Mouse (Mus musculus) heart, embryonic 10.5 days (tissue): ENCODE measurements around the gene Gm40193. TPM values are rescaled to one million over a fixed set of nuclear protein-coding genes. Genes with fewer than 3 reads are reported as not detected.
"Not testable (repeated sequence)": the region's sequence is repeated elsewhere in the genome, so short reads cannot be mapped to it uniquely, and the experiment has no call there.

ENCODE experiments used
- DNase-seq: peaks from one replicate; pipeline ENCODE4 v3.0.0-alpha.2; 2017; ENCODE audit warnings: low spot score
- H3K27ac ChIP-seq: fragments of 300-500 bp; sonication (generic); 2 replicates; pipeline ENCODE4 v1.5.1; 2016; ENCODE audit warnings: mild to moderate bottlenecking
- H3K27me3 ChIP-seq: fragments of 300-500 bp; sonication (generic); 2 replicates; pipeline ENCODE4 v1.6.1; 2016; ENCODE audit warnings: mild to moderate bottlenecking; ENCODE audit not compliant: poor library complexity, insufficient read depth, severe bottlenecking
- H3K36me3 ChIP-seq: fragments of 300-500 bp; sonication (generic); 2 replicates; pipeline ENCODE4 v1.6.1; 2016; ENCODE audit warnings: mild to moderate bottlenecking, moderate library complexity
- H3K4me1 ChIP-seq: fragments of 300-500 bp; sonication (generic); 2 replicates; pipeline ENCODE4 v1.6.1; 2016; ENCODE audit warnings: mild to moderate bottlenecking
- H3K4me3 ChIP-seq: fragments of 300-500 bp; sonication (generic); 2 replicates; pipeline ENCODE4 v1.5.1; 2016; ENCODE audit warnings: mild to moderate bottlenecking, moderate library complexity
- H3K9me3 ChIP-seq: fragments of 300-500 bp; sonication (generic); 2 replicates; pipeline ENCODE4 v1.6.1; 2016; ENCODE audit warnings: mild to moderate bottlenecking, moderate library complexity
- WGBS: fragments of 180-500 bp; shearing (Covaris S2); methylation state at CpG from one replicate; pipeline ENCODE4 v1.1.7; 2016; 5-methylcytosine and 5-hydroxymethylcytosine counted together
- polyA plus RNA-seq: library from polyadenylated mRNA; unstranded; fragments of >200 nt; fragmentation: Nextera tagmentation; extraction: Ambion mirVana; gene quantifications from 2 replicates; pipeline ENCODE4 v1.2.1, GENCODE M21; 2016

Gene Gm40193
- polyA plus RNA-seq, 1 experiment from 2014 or later, result not detected

GRCm38 (mm10) chr11:70531065-70531464 lies 1.7 kb downstream of the Gm40193 start:
- 69% methylated on average over 2 of the region's 2 CpGs for WGBS
- not testable (repeated sequence) for H3K9me3 ChIP-seq, DNase-seq, H3K27ac ChIP-seq, H3K4me1 ChIP-seq, H3K27me3 ChIP-seq, H3K4me3 ChIP-seq
- H3K36me3 ChIP-seq, result peaks cover 26% of the 10 kb centered on the region

GRCm38 (mm10) chr11:70528610-70529009 lies 4.1 kb downstream of the Gm40193 start:
- WGBS, result 84% methylated on average over 7 of the region's 7 CpGs
- DNase-seq, result no peak
- Histone ChIP-seq H3K9me3 (no peaks in the 10 kb centered on the region), H3K27me3 (no peaks in the 10 kb centered on the region), H3K36me3 (peaks cover 27% of the 10 kb centered on the region), H3K27ac (no peak overlapping the region), H3K4me3 (no peak overlapping the region), H3K4me1 (peaks cover 10% of the 10 kb centered on the region)

DNA sequence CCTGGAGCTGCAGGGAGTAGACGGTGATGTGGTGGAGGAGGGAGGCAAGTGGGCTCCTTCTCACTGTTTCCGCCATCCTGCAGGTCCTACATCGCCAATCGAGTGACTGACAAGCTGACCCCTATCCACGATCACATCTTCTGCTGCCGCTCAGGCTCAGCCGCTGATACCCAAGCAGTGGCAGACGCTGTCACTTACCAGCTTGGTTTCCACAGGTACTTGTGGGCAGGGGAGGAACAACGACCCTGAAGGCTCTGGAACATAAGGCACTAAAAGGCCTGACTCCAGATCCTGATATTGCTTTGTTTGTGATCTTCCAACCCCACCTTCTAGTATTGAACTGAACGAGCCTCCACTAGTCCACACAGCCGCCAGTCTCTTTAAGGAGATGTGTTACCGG lies 6.5 kb downstream of the Gm40193 start:
- H3K9me3 ChIP-seq, result no peaks in the 10 kb centered on the region
- peaks cover 10% of the 10 kb centered on the region for H3K4me1 ChIP-seq
- peak overlapping the region; percentile 89 for H3K4me3 ChIP-seq
- WGBS, result 88% methylated on average over 12 of the region's 12 CpGs
- no peaks in the 10 kb centered on the region for H3K27me3 ChIP-seq
- H3K27ac ChIP-seq, result peak overlapping the region; percentile 90; the same call in 1 of the 2 replicates
- H3K36me3 ChIP-seq, result peaks cover 27% of the 10 kb centered on the region
- no peak for DNase-seq

- no peak for DNase-seq
These were observed 7.0 kb downstream of the Gm40193 start for GRCm38 (mm10) chr11:70525726-70526125.

GRCm38 (mm10) chr11:70525184-70525678 lies 7.5 kb downstream of the Gm40193 start, which contains the start of gene Psmb6:
TSS of gene Psmb6 (plus strand) at chr11:70525367.
- Histone ChIP-seq H3K4me3 (peak within 1 kb of the TSS; percentile 89), H3K4me1 (peaks cover 15% of the 10 kb centered on the region), H3K9me3 (no peaks in the 10 kb centered on the region), H3K27ac (peak within 1 kb of the TSS; percentile 90), H3K27me3 (no peaks in the 10 kb centered on the region), H3K36me3 (peaks cover 27% of the 10 kb centered on the region)
- WGBS, result 0% methylated on average over 25 of the region's 26 CpGs
- peak; percentile 99 for DNase-seq

More at GRCm38 (mm10) chr11:70525726-70526125, 7.0 kb downstream of the Gm40193 start:
- Histone ChIP-seq H3K4me1 (peaks cover 10% of the 10 kb centered on the region), H3K27ac (peak overlapping the region; percentile 90), H3K4me3 (peak overlapping the region; percentile 89), H3K27me3 (no peaks in the 10 kb centered on the region), H3K36me3 (peaks cover 27% of the 10 kb centered on the region), H3K9me3 (no peaks in the 10 kb centered on the region)
- WGBS, result 3% methylated on average over 12 of the region's 12 CpGs

GRCm38 (mm10) chr11:70524782-70525181 lies 8.0 kb downstream of the Gm40193 start:
- H3K27ac ChIP-seq, result peak overlapping the region; percentile 69; the same call in 1 of the 2 replicates

GRCm38 (mm10) chr11:70523306-70523989 lies 9.3 kb downstream of the Gm40193 start:
- WGBS, result 85% methylated on average over 8 of the region's 8 CpGs
- peaks cover 13% of the 10 kb centered on the region; the same call in 1 of the 2 replicates for H3K27me3 ChIP-seq
- H3K4me1 ChIP-seq, result peaks cover 24% of the 10 kb centered on the region
- peaks cover 25% of the 10 kb centered on the region for H3K36me3 ChIP-seq
- H3K4me3 ChIP-seq, H3K27ac ChIP-seq, DNase-seq, H3K9me3 ChIP-seq: not testable (repeated sequence)

More at GRCm38 (mm10) chr11:70524782-70525181, 8.0 kb downstream of the Gm40193 start:
- no peak for DNase-seq
- 6% methylated on average over 8 of the region's 8 CpGs for WGBS
- Histone ChIP-seq H3K4me3 (peak overlapping the region; percentile 89), H3K27me3 (peaks cover 2% of the 10 kb centered on the region; the same call in 1 of the 2 replicates), H3K4me1 (peaks cover 19% of the 10 kb centered on the region), H3K9me3 (no peaks in the 10 kb centered on the region), H3K36me3 (peaks cover 27% of the 10 kb centered on the region)

GRCm38 (mm10) chr11:70520178-70520769 lies 12.5 kb downstream of the Gm40193 start:
- H3K27ac ChIP-seq, result peak overlapping the region; percentile 86
- 5% methylated on average over 41 of the region's 41 CpGs for WGBS

GRCm38 (mm10) chr11:70518923-70519322 lies 13.8 kb downstream of the Gm40193 start, which contains the start of gene Gltpd2:
TSS of gene Gltpd2 (plus strand) at chr11:70519196.
- Histone ChIP-seq H3K4me3 (peak within 1 kb of the TSS; percentile 53), H3K9me3 (no peaks in the 10 kb centered on the region), H3K27ac (peak within 1 kb of the TSS; percentile 86), H3K4me1 (peaks cover 14% of the 10 kb centered on the region), H3K27me3 (peaks cover 13% of the 10 kb centered on the region; the same call in 1 of the 2 replicates), H3K36me3 (no peaks in the 10 kb centered on the region)
- 78% methylated on average over 10 of the region's 10 CpGs for WGBS
- DNase-seq, result no peak

More at GRCm38 (mm10) chr11:70520178-70520769, 12.5 kb downstream of the Gm40193 start:
- Histone ChIP-seq H3K4me3 (peak overlapping the region; percentile 53), H3K36me3 (no peaks in the 10 kb centered on the region), H3K27me3 (peaks cover 13% of the 10 kb centered on the region; the same call in 1 of the 2 replicates), H3K4me1 (peaks cover 14% of the 10 kb centered on the region), H3K9me3 (no peaks in the 10 kb centered on the region)
- no peak for DNase-seq

DNA sequence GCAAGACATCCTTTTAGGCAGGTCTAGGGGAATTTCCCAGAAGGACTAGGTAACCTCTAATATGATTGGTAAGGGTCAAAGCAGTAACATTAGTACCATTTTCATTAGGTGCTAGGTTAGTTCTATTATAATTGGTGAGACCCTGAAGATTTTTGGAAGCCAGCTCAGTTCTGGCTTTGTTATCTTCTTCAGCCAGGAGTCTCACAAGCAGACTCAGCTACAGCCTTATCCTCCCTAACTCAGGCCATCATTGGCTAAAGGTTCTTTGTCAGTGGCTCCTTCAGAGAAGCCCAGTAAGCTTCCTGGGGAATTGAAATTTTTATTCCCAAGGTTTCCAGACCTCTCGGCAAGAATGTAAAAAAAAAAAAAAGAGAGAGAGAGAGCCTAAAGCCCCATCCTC lies 14.3 kb downstream of the Gm40193 start:
- H3K36me3 ChIP-seq, result no peaks in the 10 kb centered on the region
- peaks cover 17% of the 10 kb centered on the region for H3K4me1 ChIP-seq
- 58% methylated on average over 1 of the region's 1 CpGs for WGBS
- H3K27me3 ChIP-seq, result peaks cover 17% of the 10 kb centered on the region; the same call in 1 of the 2 replicates
- DNase-seq, result no peak
- no peaks in the 10 kb centered on the region for H3K9me3 ChIP-seq
- H3K27ac ChIP-seq, result no peak overlapping the region
- H3K4me3 ChIP-seq, result no peak overlapping the region

GRCm38 (mm10) chr11:70516352-70516751 lies 16.4 kb downstream of the Gm40193 start:
- Histone ChIP-seq H3K27me3 (peaks cover 22% of the 10 kb centered on the region; the same call in 1 of the 2 replicates), H3K4me3 (no peak overlapping the region), H3K9me3 (no peaks in the 10 kb centered on the region), H3K27ac (no peak overlapping the region), H3K4me1 (peaks cover 17% of the 10 kb centered on the region), H3K36me3 (no peaks in the 10 kb centered on the region)
- no peak for DNase-seq
- 30% methylated on average over 2 of the region's 2 CpGs for WGBS

GRCm38 (mm10) chr11:70514288-70514687 lies 18.5 kb downstream of the Gm40193 start, which contains the start of gene Vmo1:
TSS of gene Vmo1 (minus strand) at chr11:70514616.
- Histone ChIP-seq H3K27me3 (peaks cover 22% of the 10 kb centered on the region), H3K27ac (no peak within 1 kb of the TSS), H3K9me3 (no peaks in the 10 kb centered on the region), H3K4me3 (no peak within 1 kb of the TSS), H3K4me1 (peaks cover 8% of the 10 kb centered on the region), H3K36me3 (no peaks in the 10 kb centered on the region)
- no peak for DNase-seq
- 88% methylated on average over 7 of the region's 7 CpGs for WGBS

- Histone ChIP-seq H3K4me1 (peaks cover 8% of the 10 kb centered on the region), H3K4me3 (no peak overlapping the region), H3K27me3 (peaks cover 18% of the 10 kb centered on the region), H3K27ac (no peak overlapping the region), H3K36me3 (no peaks in the 10 kb centered on the region), H3K9me3 (no peaks in the 10 kb centered on the region)
- WGBS, result 60% methylated on average over 11 of the region's 11 CpGs
- no peak for DNase-seq
These were observed 19.2 kb downstream of the Gm40193 start for GRCm38 (mm10) chr11:70513520-70513919.
